Mouse (Mus musculus): ENCODE results near the gene Inafm1. TPM values are rescaled to one million over a fixed set of nuclear protein-coding genes. Genes with fewer than 3 reads are reported as not detected.
A peak's percentile ranks its signal among the peaks of the same experiment; 100 is the strongest.

The Inafm1 gene
- polyA plus RNA-seq, 1 experiment = 53.8 TPM

GRCm38 (mm10) chr7:16297616-16298015, 24.2 kb upstream of the Inafm1 start:
- peaks cover 2% of the 10 kb centered on the region for H3K36me3 ChIP-seq (replicated peaks; ENCODE audit: low read length)
- TF ChIP-seq GATA1 (IDR thresholded peaks at IDR 0.05; ENCODE audit: borderline replicate concordance, low read length) (no peak), FLI1 (IDR thresholded peaks at IDR 0.05; ENCODE audit: low read length) (no peak)
- no peak overlapping the region for H3K4me3 ChIP-seq (replicated peaks)
- peaks cover 77% of the 10 kb centered on the region for H3K4me1 ChIP-seq
- H3K9me3 ChIP-seq = no peaks in the 10 kb centered on the region
- H3K27me3 ChIP-seq (replicated peaks) = no peaks in the 10 kb centered on the region

- Histone ChIP-seq H3K9me3 (no peaks in the 10 kb centered on the region), H3K4me1 (peaks cover 74% of the 10 kb centered on the region), H3K27me3 (replicated peaks) (no peaks in the 10 kb centered on the region), H3K4me3 (replicated peaks) (peak overlapping the region; percentile 94), H3K36me3 (replicated peaks; ENCODE audit: low read length) (no peaks in the 10 kb centered on the region)
- TF ChIP-seq FLI1 (IDR thresholded peaks at IDR 0.05; ENCODE audit: low read length) (no peak), GATA1 (IDR thresholded peaks at IDR 0.05; ENCODE audit: borderline replicate concordance, low read length) (no peak)
Measured at GRCm38 (mm10) chr7:16296766-16297390, 23.5 kb upstream of the Inafm1 start.

GRCm38 (mm10) chr7:16296146-16296545, 22.7 kb upstream of the Inafm1 start:
- Histone ChIP-seq H3K36me3 (replicated peaks; ENCODE audit: low read length) (no peaks in the 10 kb centered on the region), H3K27me3 (replicated peaks) (no peaks in the 10 kb centered on the region), H3K9me3 (no peaks in the 10 kb centered on the region), H3K4me3 (replicated peaks) (peak overlapping the region; percentile 94), H3K4me1 (peaks cover 68% of the 10 kb centered on the region)
- TF ChIP-seq FLI1 (IDR thresholded peaks at IDR 0.05; ENCODE audit: low read length) = no peak
- no peak for TF ChIP-seq GATA1 (IDR thresholded peaks at IDR 0.05; ENCODE audit: borderline replicate concordance, low read length)

GRCm38 (mm10) chr7:16295321-16295900, 22.0 kb upstream of the Inafm1 start:
- peak overlapping the region; percentile 94 for H3K4me3 ChIP-seq (replicated peaks)
- H3K9me3 ChIP-seq = no peaks in the 10 kb centered on the region
- no peaks in the 10 kb centered on the region for H3K27me3 ChIP-seq (replicated peaks)
- peaks cover 61% of the 10 kb centered on the region for H3K4me1 ChIP-seq
- TF ChIP-seq GATA1 (IDR thresholded peaks at IDR 0.05; ENCODE audit: borderline replicate concordance, low read length) (no peak), FLI1 (IDR thresholded peaks at IDR 0.05; ENCODE audit: low read length) (no peak)
- no peaks in the 10 kb centered on the region for H3K36me3 ChIP-seq (replicated peaks; ENCODE audit: low read length)

- no peaks in the 10 kb centered on the region for H3K9me3 ChIP-seq
- no peaks in the 10 kb centered on the region for H3K36me3 ChIP-seq (replicated peaks; ENCODE audit: low read length)
- H3K4me1 ChIP-seq = peaks cover 55% of the 10 kb centered on the region
- peak overlapping the region; percentile 94 for H3K4me3 ChIP-seq (replicated peaks)
- no peaks in the 10 kb centered on the region for H3K27me3 ChIP-seq (replicated peaks)
- TF ChIP-seq FLI1 (IDR thresholded peaks at IDR 0.05; ENCODE audit: low read length) (peak; percentile 96), GATA1 (IDR thresholded peaks at IDR 0.05; ENCODE audit: borderline replicate concordance, low read length) (peak; percentile 68; the same call in 2 of the 3 replicates)
Measured at GRCm38 (mm10) chr7:16294837-16295236, 21.4 kb upstream of the Inafm1 start.

GRCm38 (mm10) chr7:16294346-16294745, 20.9 kb upstream of the Inafm1 start:
- TF ChIP-seq FLI1 (IDR thresholded peaks at IDR 0.05; ENCODE audit: low read length) (no peak), GATA1 (IDR thresholded peaks at IDR 0.05; ENCODE audit: borderline replicate concordance, low read length) (no peak)
- H3K9me3 ChIP-seq = no peaks in the 10 kb centered on the region
- H3K4me1 ChIP-seq = peaks cover 50% of the 10 kb centered on the region
- H3K4me3 ChIP-seq (replicated peaks) = peak overlapping the region; percentile 94
- no peaks in the 10 kb centered on the region for H3K27me3 ChIP-seq (replicated peaks)
- H3K36me3 ChIP-seq (replicated peaks; ENCODE audit: low read length) = no peaks in the 10 kb centered on the region

- peaks cover 34% of the 10 kb centered on the region for H3K4me1 ChIP-seq
- peaks cover 24% of the 10 kb centered on the region for H3K36me3 ChIP-seq (replicated peaks; ENCODE audit: low read length)
- no peaks in the 10 kb centered on the region for H3K27me3 ChIP-seq (replicated peaks)
- peaks cover 5% of the 10 kb centered on the region for H3K9me3 ChIP-seq
- no peak overlapping the region for H3K4me3 ChIP-seq (replicated peaks)
- TF ChIP-seq GATA1 (IDR thresholded peaks at IDR 0.05; ENCODE audit: borderline replicate concordance, low read length) (no peak), FLI1 (IDR thresholded peaks at IDR 0.05; ENCODE audit: low read length) (no peak)
Measured at GRCm38 (mm10) chr7:16287791-16288190, 14.4 kb upstream of the Inafm1 start.

GRCm38 (mm10) chr7:16287016-16287415, 13.6 kb upstream of the Inafm1 start:
- Histone ChIP-seq H3K4me3 (replicated peaks) (peak overlapping the region; percentile 93), H3K36me3 (replicated peaks; ENCODE audit: low read length) (peaks cover 31% of the 10 kb centered on the region), H3K27me3 (replicated peaks) (no peaks in the 10 kb centered on the region), H3K9me3 (peaks cover 5% of the 10 kb centered on the region), H3K4me1 (peaks cover 38% of the 10 kb centered on the region)
- TF ChIP-seq GATA1 (IDR thresholded peaks at IDR 0.05; ENCODE audit: borderline replicate concordance, low read length) = no peak
- no peak for TF ChIP-seq FLI1 (IDR thresholded peaks at IDR 0.05; ENCODE audit: low read length)

GRCm38 (mm10) chr7:16286026-16286961, 12.9 kb upstream of the Inafm1 start, which contains the start of gene Ccdc9:
Gene Ccdc9 (minus strand): TSS chr7:16286795.
- peaks cover 38% of the 10 kb centered on the region for H3K36me3 ChIP-seq (replicated peaks; ENCODE audit: low read length)
- peaks cover 5% of the 10 kb centered on the region for H3K9me3 ChIP-seq
- H3K4me3 ChIP-seq (replicated peaks) = peak within 1 kb of the TSS; percentile 93
- TF ChIP-seq FLI1 (IDR thresholded peaks at IDR 0.05; ENCODE audit: low read length) = peak; percentile 98
- TF ChIP-seq GATA1 (IDR thresholded peaks at IDR 0.05; ENCODE audit: borderline replicate concordance, low read length) = no peak
- no peaks in the 10 kb centered on the region for H3K27me3 ChIP-seq (replicated peaks)
- H3K4me1 ChIP-seq = peaks cover 40% of the 10 kb centered on the region

Data from megakaryocyte, embryonic 14.5 days (primary cell).